Mouse (Mus musculus): ENCODE measurements around the gene Mfap1a.
"Not testable (repeated sequence)": the region's sequence is repeated elsewhere in the genome, so short reads cannot be mapped to it uniquely, and the experiment has no call there.

Gene Mfap1a

DNA sequence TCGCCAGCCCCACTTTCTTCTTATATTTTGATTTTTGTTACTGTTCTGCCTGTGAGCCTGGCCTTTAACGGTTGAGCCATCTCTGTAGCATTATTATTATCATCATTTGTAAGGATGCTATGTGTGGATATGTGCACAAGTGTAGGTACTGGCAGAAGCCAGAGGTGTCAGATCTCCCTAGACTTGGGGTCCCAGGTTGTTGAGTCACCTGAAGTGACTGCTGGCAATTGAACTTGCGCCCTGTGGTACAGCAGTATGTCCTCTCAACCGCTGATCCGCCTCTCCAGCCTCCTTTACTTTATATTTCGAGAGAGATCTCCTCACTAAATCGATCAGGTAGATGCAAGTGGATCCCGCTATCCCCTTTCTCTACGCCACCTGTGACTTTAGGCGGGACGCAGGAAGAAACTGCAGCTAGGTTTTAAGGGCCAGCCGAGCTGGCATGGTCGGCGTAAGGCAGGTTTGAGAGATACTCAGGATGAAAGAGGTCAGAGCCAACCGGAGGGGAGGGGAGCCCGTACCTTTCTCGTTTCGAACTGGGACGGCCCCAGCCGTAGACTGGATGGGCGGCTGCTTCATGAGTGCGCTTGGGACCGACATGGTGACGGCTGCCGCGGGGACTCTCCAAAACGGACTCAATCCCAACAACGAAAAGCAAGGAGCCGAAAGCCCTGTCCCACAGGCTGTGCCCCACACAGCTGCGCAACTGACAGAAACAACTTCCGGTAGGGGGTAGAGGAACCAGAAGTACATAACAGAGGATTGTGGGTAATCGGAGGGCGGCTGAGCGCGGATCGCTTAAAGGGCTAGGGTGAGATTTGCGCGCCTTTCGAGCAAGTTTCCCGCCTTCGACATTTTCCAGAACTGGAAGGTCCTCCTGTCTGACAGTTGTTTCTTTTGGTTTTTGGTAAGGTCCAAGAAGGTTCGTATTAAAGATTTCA, at the start of gene Mfap1a, which contains the start of gene Wdr76:
TSS of gene Mfap1a (minus strand) at position 724 of the 941 bp plus-strand sequence.
TSS of gene Wdr76 (plus strand) at position 782 of the 941 bp plus-strand sequence.
- DNase-seq = peak; percentile 80 to 82

- no peak for DNase-seq
Measured at GRCm38 (mm10) chr2:121551271-121551670, 44.8 kb upstream of the Mfap1a start.

GRCm38 (mm10) chr2:121549630-121550029, 43.2 kb upstream of the Mfap1a start:
- no peak for DNase-seq

DNA sequence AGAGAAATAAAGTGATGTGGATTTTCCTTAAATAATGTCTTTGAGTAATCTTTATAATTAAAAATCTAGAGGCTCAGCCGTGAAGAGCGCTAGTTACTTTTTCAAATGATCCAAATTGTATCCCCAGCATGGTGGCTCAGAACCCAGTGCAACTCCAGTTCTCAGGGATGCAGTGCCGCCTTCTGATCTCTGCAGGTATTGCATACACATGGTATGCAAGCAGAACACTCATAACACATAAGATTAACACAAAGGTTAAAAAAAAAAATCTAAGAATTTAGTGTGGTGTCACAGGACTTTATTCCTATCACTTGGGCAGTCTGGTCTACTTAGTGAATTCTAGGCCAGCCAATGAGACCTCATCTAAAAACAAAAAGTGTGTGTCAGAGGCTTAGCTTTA, 38.4 kb upstream of the Mfap1a start:
- no peak for DNase-seq

DNA sequence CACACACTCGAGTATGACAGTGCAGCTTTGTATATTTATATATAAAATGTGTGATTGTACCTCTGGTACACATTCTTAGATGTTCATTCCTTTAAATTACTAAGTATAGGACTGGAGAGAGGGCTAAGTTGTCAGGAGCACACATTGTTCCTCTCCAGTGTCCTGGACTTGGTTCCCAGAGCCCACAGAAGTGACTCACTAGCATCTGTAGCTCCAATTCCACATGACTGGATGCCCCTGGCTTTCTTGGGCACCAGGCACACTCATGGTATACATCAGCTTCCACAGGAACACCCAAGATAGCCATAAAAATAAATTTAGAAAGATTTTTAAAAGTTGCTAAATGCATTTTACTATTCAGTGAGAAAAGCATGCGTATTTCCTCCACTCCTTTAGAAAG, 18.6 kb upstream of the Mfap1a start:
- DNase-seq = no peak

DNA sequence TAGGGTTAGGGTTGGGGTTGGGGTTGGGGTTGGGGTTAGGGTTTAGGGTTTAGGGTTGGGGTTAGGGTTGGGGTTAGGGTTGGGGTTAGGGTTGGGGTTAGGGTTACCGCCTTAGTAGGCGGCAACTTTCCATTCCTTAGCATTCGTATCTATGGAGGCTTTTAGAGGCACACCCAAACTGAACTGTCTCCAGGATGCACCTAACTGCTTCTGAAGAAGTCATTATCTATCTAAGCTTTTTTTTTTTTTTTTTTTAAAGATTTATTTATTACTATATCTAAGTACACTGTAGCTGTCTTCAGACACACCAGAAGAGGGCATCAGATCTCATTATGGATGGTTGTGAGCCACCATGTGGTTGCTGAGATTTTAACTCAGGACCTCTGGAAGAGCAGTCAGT, 16.4 kb upstream of the Mfap1a start:
- not testable (repeated sequence) for DNase-seq

- no peak for DNase-seq
Measured at GRCm38 (mm10) chr2:121522006-121522405, 15.5 kb upstream of the Mfap1a start.

GRCm38 (mm10) chr2:121518711-121519110, 12.2 kb upstream of the Mfap1a start:
- DNase-seq = not testable (repeated sequence)

DNA sequence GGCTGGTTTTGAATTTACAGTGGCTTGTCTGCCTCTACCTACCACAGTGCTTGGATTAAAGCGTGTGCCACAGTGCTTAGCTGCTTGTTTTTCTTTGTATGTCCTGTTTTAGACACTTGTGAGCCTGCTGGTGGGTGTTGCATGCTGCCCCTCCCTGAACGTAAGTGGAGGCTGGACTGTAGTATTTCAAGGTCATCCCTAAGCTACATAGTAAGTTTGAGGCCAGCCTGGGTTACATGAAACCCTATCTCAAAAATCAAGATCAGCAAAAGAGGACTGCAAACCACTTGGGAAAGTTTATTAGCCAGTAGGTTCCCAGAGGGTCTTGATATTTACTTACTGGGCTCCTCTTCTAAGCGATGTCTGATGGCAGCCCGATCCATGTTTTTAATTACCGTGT, 11.6 kb upstream of the Mfap1a start:
- no peak for DNase-seq

DNA sequence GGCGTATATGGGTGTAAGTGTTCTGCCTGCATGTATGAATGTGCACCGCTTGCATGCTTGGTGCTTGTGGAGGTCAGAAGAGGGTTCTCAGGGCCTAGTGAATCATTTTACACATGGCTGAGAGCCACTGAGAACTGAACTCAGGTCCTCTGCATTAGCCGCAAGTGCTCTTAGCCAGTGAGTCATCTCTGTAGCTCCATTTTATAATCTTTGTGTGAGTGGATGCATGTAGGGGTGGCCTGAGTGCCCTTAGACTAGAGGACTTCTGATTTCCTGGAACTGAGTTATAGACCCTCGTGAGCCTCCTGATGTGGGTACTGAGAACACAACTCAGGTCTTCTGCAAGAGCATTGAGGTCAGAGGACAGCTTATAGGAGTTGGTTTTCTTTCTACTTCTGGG, 7.7 kb upstream of the Mfap1a start:
- DNase-seq = no peak

DNA sequence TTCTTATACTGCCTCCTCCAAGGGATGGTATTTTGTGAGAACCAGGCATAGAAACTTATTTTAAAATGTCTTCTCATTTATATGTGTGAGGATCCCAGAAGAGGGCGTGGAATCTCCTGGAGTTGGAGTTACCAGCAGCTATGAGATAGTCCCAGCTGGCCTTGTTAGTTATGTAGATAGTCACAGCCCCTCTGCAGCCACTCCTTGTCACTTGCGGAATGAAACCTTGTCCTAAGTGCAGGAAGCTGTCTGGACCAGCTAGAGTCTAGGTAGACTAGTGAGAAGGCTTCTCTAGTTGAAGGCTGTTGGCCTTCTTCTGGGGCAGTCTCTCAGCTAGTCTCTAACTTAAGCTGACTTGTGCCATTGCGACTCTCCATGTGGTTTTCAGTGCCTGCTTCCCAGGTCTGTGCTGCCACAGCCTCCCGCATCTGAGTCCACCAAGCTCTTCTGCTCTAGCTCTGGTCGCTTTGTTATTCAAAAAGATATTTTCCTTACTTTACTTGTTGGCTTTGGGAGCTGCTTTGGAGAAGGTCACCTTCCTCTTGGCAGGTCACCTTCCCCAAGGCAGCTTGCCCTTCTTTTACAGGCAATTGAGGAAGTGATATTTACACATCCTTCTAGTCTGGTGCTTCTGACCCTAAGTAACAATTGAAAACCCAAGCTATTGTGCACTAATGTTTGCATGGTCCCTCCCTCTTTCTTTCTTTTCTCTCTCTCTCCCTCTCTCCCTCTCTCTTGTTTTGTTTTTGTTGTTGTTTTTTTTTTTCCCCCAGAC, 6.7 kb upstream of the Mfap1a start:
- DNase-seq = not testable (repeated sequence)

DNA sequence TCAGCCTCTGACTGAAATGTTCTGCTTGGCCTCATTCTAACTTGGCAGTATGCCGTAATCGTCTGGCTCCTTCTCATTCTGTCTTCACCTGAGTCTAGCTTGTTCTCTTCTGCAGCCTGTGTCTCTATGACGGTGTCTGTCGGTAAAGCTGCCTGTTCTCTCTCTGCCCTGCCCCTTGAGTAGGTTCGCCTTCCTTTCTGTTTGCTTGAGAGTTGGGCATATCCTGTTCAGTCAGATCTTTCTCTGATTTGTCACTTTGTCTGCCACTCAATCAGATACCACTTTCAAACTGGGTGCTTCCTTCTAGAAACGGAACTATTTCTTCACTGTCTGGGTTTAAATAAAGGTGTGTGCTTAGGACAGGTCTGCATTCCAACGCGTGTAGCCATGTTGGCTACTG, 4.9 kb upstream of the Mfap1a start:
- no peak for DNase-seq

DNA sequence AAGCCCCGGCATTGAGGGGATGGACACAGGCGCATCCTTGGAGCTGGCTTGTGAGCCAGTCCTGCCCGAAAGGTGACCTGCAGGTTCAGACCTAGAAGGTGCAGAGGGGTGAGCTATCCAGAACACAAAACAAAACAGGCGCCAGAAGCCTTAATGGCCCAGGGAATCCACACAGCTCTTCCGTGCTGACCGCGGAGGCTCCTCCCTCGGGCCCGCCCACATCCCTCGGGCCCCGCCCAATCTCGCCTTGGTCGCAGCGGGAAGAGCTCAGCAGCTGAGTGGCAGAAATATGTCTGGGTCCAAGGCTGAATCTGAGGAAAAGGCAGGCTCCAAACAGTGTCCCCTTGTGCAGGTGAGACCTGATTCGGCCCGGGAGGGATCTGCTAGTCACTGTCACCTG, 3.1 kb upstream of the Mfap1a start:
- peak; percentile 27 to 35 for DNase-seq

GRCm38 (mm10) chr2:121507951-121508330, 1.5 kb upstream of the Mfap1a start:
- DNase-seq = no peak

DNA sequence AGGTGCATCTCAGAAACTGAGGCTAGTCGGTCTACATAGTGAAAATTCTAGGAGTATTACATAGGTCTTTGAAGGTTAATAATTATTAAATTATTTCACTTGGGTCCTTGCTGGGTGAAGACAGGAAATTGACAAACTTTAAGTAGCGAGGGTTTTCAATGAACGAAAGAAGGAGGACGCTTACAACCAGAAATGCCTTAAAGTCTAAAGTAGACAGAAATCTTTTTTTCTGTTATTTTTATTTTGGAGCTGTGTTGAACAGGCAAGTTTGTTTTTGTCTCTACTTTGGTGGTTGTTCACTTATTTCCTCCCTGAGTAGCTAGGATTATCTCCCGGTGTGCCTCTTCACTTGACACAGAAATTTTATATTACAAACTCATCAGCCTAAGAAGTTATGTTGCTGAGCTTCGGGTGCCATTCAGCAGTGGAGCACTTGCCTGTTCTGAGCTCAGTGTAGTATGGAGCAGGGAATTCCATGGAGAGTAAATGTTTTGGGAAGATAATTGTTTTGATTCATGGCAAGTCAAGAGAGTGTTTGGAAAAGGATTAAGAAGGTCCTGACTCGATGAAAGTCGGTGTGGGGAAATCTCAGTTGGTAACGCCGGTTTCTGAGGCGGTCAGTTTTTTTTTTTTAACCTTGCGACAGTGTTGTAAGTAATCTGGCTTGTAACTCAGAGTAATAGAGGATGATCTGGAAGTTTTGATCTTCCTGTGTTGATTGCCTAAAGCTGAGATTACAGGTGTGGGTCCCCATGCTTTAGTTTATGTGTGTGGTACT, 897 bp upstream of the Mfap1a start:
- no peak for DNase-seq

GRCm38 (mm10) chr2:121501550-121501949, 4.9 kb downstream of the Mfap1a start:
- DNase-seq = not testable (repeated sequence)

GRCm38 (mm10) chr2:121484403-121484802, 22.1 kb downstream of the Mfap1a start:
- DNase-seq = not testable (repeated sequence)

GRCm38 (mm10) chr2:121483576-121483975, 22.9 kb downstream of the Mfap1a start:
- DNase-seq = no peak

DNA sequence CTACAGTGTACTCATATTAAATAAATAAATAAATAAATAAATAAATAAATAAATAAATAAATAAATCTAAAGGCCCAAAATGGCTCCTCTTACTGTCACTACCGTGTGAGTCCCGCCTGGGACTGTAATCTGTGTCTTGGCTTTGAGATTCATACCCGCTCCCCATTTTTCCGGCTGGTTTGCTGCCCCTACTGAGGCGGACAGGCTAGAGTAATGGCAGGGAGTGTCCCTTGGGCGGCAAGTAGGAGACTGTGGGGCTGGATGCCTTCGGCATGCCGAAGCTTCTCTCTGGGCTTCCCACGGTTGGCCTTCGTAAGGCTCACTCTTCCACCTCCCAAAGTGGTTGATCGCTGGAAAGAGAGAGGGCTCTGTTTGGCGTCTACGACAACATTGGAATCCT, 25.5 kb downstream of the Mfap1a start:
- DNase-seq = not testable (repeated sequence)

GRCm38 (mm10) chr2:121480498-121480897, 26.0 kb downstream of the Mfap1a start:
- peak in 1 of 2 experiments; percentile 33 for DNase-seq

DNA sequence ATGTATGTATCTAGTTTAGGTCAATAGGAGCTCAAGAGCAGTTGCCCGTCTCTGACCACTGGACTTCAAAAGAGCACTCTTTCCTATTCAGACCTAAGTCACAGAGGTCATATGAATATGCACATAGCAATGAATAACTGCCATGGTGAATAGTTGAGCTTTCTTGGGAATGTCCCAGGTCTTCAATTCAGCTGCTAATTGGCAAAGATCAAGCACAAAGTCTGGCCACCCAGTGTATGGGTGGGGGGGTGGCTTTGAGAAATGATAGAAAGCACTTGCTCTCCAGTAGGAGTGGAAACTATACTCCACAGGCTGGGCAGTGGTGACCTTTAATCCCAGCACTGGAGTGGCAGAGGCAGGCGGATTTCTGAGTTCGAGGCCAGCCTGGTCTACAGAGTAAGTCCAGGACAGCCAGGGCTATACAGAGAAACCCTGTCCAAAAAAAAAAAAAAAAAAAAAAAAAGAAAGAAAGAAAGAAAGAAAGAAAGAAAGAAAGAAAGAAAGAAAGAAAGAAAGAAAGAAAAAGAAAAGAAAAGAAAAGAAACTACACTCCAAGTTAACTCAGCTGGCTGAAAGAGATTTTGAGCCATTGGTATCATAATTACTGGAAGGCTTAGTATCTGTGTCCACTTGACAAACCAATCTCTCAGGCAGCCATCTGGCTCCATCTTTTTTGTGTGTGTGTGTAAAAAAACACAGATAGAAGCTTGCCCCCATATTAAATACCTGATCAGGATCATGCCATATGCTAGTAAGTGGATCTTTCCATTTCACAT, 28.8 kb downstream of the Mfap1a start:
- DNase-seq = no peak

GRCm38 (mm10) chr2:121475306-121475705, 31.2 kb downstream of the Mfap1a start:
- not testable (repeated sequence) for DNase-seq
